Mouse (Mus musculus) MEL (cell line): ENCODE measurements around the gene Wwtr1. TPM values are rescaled to one million over a fixed set of nuclear protein-coding genes. Genes with fewer than 3 reads are reported as not detected.

Source experiments
- DNase-seq: peaks from one replicate; pipeline ENCODE4 v3.0.0; 2011; ENCODE audit warnings: low read depth, low spot score
- H3K27ac ChIP-seq: 2 replicates; pipeline ENCODE4 v1.5.1; 2012; ENCODE audit warnings: low read depth, mild to moderate bottlenecking, control low read depth, low read length, moderate library complexity; ENCODE audit not compliant: control insufficient read depth
- H3K27me3 ChIP-seq, 2 experiments: fragments of 150-350 bp in 1 of 2; sonication (generic) in 1 of 2; 2 replicates each; pipeline ENCODE4 v1.6.1; 2012; ENCODE audit warnings: low read length in 2 of 2, mild to moderate bottlenecking in 2 of 2, improper control_type of control experiment in 1 of 2, moderate library complexity in 1 of 2; ENCODE audit not compliant: insufficient read depth in 2 of 2, control insufficient read depth in 1 of 2
- H3K36me3 ChIP-seq, 2 experiments: 2 replicates each; pipeline ENCODE4 v1.6.1; 2012 to 2014; ENCODE audit warnings: low read length in 2 of 2, improper control_type of control experiment in 1 of 2, inconsistent platforms in 1 of 2, mild to moderate bottlenecking in 1 of 2; ENCODE audit not compliant: insufficient read depth in 2 of 2, control insufficient read depth in 1 of 2
- H3K4me1 ChIP-seq, 2 experiments: fragments of 150-350 bp in 1 of 2; sonication (generic) in 1 of 2; 2 replicates each; pipeline ENCODE4 v1.6.1; 2012; ENCODE audit warnings: low read length in 2 of 2, improper control_type of control experiment in 1 of 2, mild to moderate bottlenecking in 1 of 2; ENCODE audit not compliant: insufficient read depth in 2 of 2, control insufficient read depth in 1 of 2
- H3K4me3 ChIP-seq, 2 experiments: fragments of 150-350 bp in 1 of 2; sonication (generic) in 1 of 2; 2 replicates each; pipeline ENCODE4 v1.5.1; 2012; ENCODE audit warnings: low read depth in 2 of 2, low read length in 2 of 2, mild to moderate bottlenecking in 2 of 2, moderate library complexity in 2 of 2, control low read depth in 1 of 2, improper control_type of control experiment in 1 of 2; ENCODE audit not compliant: control insufficient read depth in 1 of 2, insufficient read depth in 1 of 2
- H3K79me2 ChIP-seq: 2 replicates; pipeline ENCODE4 v1.6.1; 2012; ENCODE audit warnings: mild to moderate bottlenecking, low read length, moderate library complexity; ENCODE audit not compliant: control insufficient read depth, poor library complexity, insufficient read depth
- H3K9ac ChIP-seq: 2 replicates; pipeline ENCODE4 v1.6.1; 2012; ENCODE audit warnings: low read depth, mild to moderate bottlenecking, control low read depth, low read length, moderate library complexity; ENCODE audit not compliant: control insufficient read depth, poor library complexity, severe bottlenecking
- H3K9me3 ChIP-seq: fragments of 150-350 bp; sonication (generic); replicated peaks from 2 replicates; pipeline ENCODE4 v1.6.1; 2012; ENCODE audit warnings: mild to moderate bottlenecking, low read length, improper control_type of control experiment, moderate library complexity; ENCODE audit not compliant: insufficient read depth
- BHLHE40 ChIP-seq: IDR thresholded peaks from 2 replicates; pipeline ENCODE4 v1.6.1; 2012; ENCODE audit warnings: low read depth, mild to moderate bottlenecking, inconsistent platforms, low read length, improper control_type of control experiment, borderline replicate concordance
- CHD1 ChIP-seq: IDR thresholded peaks from 2 replicates; pipeline ENCODE4 v1.6.1; 2012; ENCODE audit warnings: low read depth, mild to moderate bottlenecking, inconsistent platforms, low read length, improper control_type of control experiment
- CHD2 ChIP-seq: IDR thresholded peaks from 2 replicates; pipeline ENCODE4 v1.6.1; 2011; ENCODE audit warnings: low read length, improper control_type of control experiment
- E2F4 ChIP-seq: IDR thresholded peaks from 2 replicates; pipeline ENCODE4 v1.6.1; 2011; ENCODE audit warnings: low read depth, low read length, improper control_type of control experiment, borderline replicate concordance
- ELF1 ChIP-seq: IDR thresholded peaks from 2 replicates; pipeline ENCODE4 v1.6.1; 2014; ENCODE audit warnings: low read depth, mild to moderate bottlenecking, inconsistent platforms, low read length, improper control_type of control experiment, moderate library complexity
- GATA1 ChIP-seq: IDR thresholded peaks from 2 replicates; pipeline ENCODE4 v1.6.1; 2011; ENCODE audit warnings: low read depth, low read length, improper control_type of control experiment
- HCFC1 ChIP-seq: IDR thresholded peaks from 2 replicates; pipeline ENCODE4 v1.6.1; 2012; ENCODE audit warnings: low read depth, mild to moderate bottlenecking, inconsistent platforms, low read length, improper control_type of control experiment, moderate library complexity
- JUND ChIP-seq: IDR thresholded peaks from 2 replicates; pipeline ENCODE4 v1.6.1; 2011; ENCODE audit warnings: low read depth, mild to moderate bottlenecking, improper control_type of control experiment, low read length
- KAT2A ChIP-seq: conservative IDR thresholded peaks from 2 replicates; pipeline ENCODE4 v1.6.1; 2012; ENCODE audit warnings: low read depth, low read length, improper control_type of control experiment, inconsistent platforms
- MAZ ChIP-seq: IDR thresholded peaks from 2 replicates; pipeline ENCODE4 v1.6.1; 2012; ENCODE audit warnings: low read depth, mild to moderate bottlenecking, inconsistent platforms, low read length, improper control_type of control experiment
- MEF2A ChIP-seq: IDR thresholded peaks from 2 replicates; pipeline ENCODE4 v1.6.1; 2014; ENCODE audit warnings: low read depth, mild to moderate bottlenecking, inconsistent platforms, low read length, improper control_type of control experiment; ENCODE audit not compliant: poor library complexity, insufficient replicate concordance, severe bottlenecking; ENCODE audit errors: extremely low read depth
- MYB ChIP-seq: IDR thresholded peaks from 2 replicates; pipeline ENCODE4 v1.6.1; 2011; ENCODE audit warnings: mild to moderate bottlenecking, low read depth, low read length, improper control_type of control experiment
- MYC ChIP-seq: IDR thresholded peaks from 2 replicates; pipeline ENCODE4 v1.6.1; 2011; ENCODE audit warnings: low read depth, mild to moderate bottlenecking, low read length, improper control_type of control experiment, moderate library complexity
- NRF1 ChIP-seq: IDR thresholded peaks from 2 replicates; pipeline ENCODE4 v1.6.1; 2014; ENCODE audit warnings: low read depth, mild to moderate bottlenecking, inconsistent platforms, low read length, improper control_type of control experiment, moderate library complexity; ENCODE audit not compliant: poor library complexity, insufficient read depth, severe bottlenecking
- POLR2A ChIP-seq, 2 experiments: IDR thresholded peaks; 2 replicates each; pipeline ENCODE4 v1.6.1; 2011 to 2012; ENCODE audit warnings: low read length in 2 of 2, mild to moderate bottlenecking in 2 of 2, control low read depth in 1 of 2, improper control_type of control experiment in 1 of 2, low read depth in 1 of 2, moderate library complexity in 1 of 2; ENCODE audit not compliant: control insufficient read depth in 1 of 2, insufficient read depth in 1 of 2, poor library complexity in 1 of 2
- POLR2AphosphoS2 ChIP-seq: IDR thresholded peaks from 2 replicates; pipeline ENCODE4 v1.6.1; 2011; ENCODE audit warnings: low read length, improper control_type of control experiment
- POLR2AphosphoS5 ChIP-seq: IDR thresholded peaks from 2 replicates; pipeline ENCODE4 v1.6.1; 2012; ENCODE audit warnings: low read depth, borderline replicate concordance, mild to moderate bottlenecking, inconsistent platforms, low read length, moderate library complexity, mixed read lengths
- RAD21 ChIP-seq: IDR thresholded peaks from 2 replicates; pipeline ENCODE4 v1.6.1; 2011; ENCODE audit warnings: mild to moderate bottlenecking, low read depth, low read length, improper control_type of control experiment
- TAL1 ChIP-seq: IDR thresholded peaks from 2 replicates; pipeline ENCODE4 v1.6.1; 2012; ENCODE audit warnings: mild to moderate bottlenecking, inconsistent platforms, low read length, moderate library complexity, mixed read lengths
- USF2 ChIP-seq, 2 experiments: IDR thresholded peaks; 2 replicates each; pipeline ENCODE4 v1.6.1; 2011 to 2012; ENCODE audit warnings: improper control_type of control experiment in 2 of 2, low read length in 2 of 2, borderline replicate concordance in 1 of 2, inconsistent platforms in 1 of 2, low read depth in 1 of 2, mild to moderate bottlenecking in 1 of 2; ENCODE audit not compliant: insufficient read depth in 1 of 2
- ZKSCAN1 ChIP-seq: IDR thresholded peaks from 2 replicates; pipeline ENCODE4 v1.6.1; 2012; ENCODE audit warnings: low read depth, mild to moderate bottlenecking, inconsistent platforms, low read length, improper control_type of control experiment, moderate library complexity
- polyA plus RNA-seq, 2 experiments: library from polyadenylated mRNA; stranded (reverse) in 1 of 2; unstranded in 1 of 2; fragments of >175 nt in 1 of 2; fragments of >200 nt in 1 of 2; gene quantifications; 2 replicates each; pipeline versions ENCODE4 v1.2.1 to v1.2.4; 2012; ENCODE audit warnings: low replicate concordance in 2 of 2, low read depth in 1 of 2; ENCODE audit not compliant: insufficient read length in 2 of 2, insufficient read depth in 1 of 2, missing spikeins in 1 of 2
- total RNA-seq: library from RNA; depleted of rRNA; stranded (reverse); fragments of 300-350 nt; gene quantifications from 2 replicates; pipeline ENCODE4 v1.2.3, GENCODE M21; 2012

The Wwtr1 gene
- total and polyA plus RNA-seq, 3 experiments: not detected

DNA sequence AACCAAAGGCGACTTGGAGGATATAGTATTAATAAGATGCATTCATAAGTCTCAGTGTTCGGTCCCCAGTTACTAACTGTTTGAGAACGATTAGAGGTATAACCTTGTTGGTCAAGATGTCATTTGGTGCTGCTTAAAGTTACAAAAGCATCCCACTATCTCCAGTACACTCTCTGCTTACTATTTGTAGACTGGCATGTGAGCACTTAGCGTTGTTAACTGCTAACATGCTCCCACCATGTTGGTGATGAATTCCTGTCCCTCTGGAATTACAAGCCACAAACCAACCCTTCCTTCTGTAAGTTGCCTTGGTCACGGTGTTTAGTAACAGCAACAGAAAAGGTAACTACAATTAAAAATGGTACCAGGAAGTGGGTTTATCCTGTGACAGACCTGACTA is 52.6 kb downstream of the Wwtr1 start:
- no peak for TF ChIP-seq ELF1
- TF ChIP-seq JUND: no peak
- TF ChIP-seq MEF2A: no peak
- no peak for TF ChIP-seq POLR2A (IDR thresholded peaks at IDR 0.05; ENCODE audit: control insufficient read depth in 1 of 2, insufficient read depth in 1 of 2, low read depth in 1 of 2, low read length in 2 of 2, poor library complexity in 1 of 2)
- TF ChIP-seq NRF1: no peak
- no peak for TF ChIP-seq USF2 (IDR thresholded peaks at IDR 0.05; ENCODE audit: borderline replicate concordance in 1 of 2, insufficient read depth in 1 of 2, low read depth in 1 of 2, low read length in 2 of 2)
- TF ChIP-seq HCFC1: no peak
- TF ChIP-seq KAT2A: no peak
- no peak for TF ChIP-seq MAZ
- no peak for TF ChIP-seq MYB
- TF ChIP-seq MYC: no peak
- no peak for TF ChIP-seq CHD1
- TF ChIP-seq GATA1: no peak
- TF ChIP-seq CHD2: no peak

GRCm38 (mm10) chr3:57521876-57522275 is 53.8 kb downstream of the Wwtr1 start:
- Histone ChIP-seq H3K4me3 (no peak overlapping the region), H3K79me2 (no peaks in the 10 kb centered on the region), H3K9ac (no peak overlapping the region), H3K27me3 (no peaks in the 10 kb centered on the region; a peak in 1 of 4 replicates), H3K9me3 (no peaks in the 10 kb centered on the region), H3K4me1 (no peaks in the 10 kb centered on the region), H3K27ac (no peak overlapping the region), H3K36me3 (no peaks in the 10 kb centered on the region)
- DNase-seq: no peak
- TF ChIP-seq RAD21 (no peak), ZKSCAN1 (no peak), POLR2AphosphoS2 (no peak), HCFC1 (no peak), MYB (no peak), CHD2 (no peak), BHLHE40 (no peak), TAL1 (no peak), E2F4 (no peak), GATA1 (no peak), POLR2AphosphoS5 (no peak), MAZ (no peak), MEF2A (no peak), NRF1 (no peak)
- TF ChIP-seq, all 39 proteins: peak for 0

More for the DNA sequence above, 52.6 kb downstream of the Wwtr1 start:
- H3K9me3 ChIP-seq: no peaks in the 10 kb centered on the region
- no peak overlapping the region for H3K27ac ChIP-seq
- H3K9ac ChIP-seq: no peak overlapping the region
- H3K27me3 ChIP-seq: no peaks in the 10 kb centered on the region; a peak in 1 of 4 replicates
- no peaks in the 10 kb centered on the region for H3K36me3 ChIP-seq
- no peaks in the 10 kb centered on the region for H3K79me2 ChIP-seq
- H3K4me1 ChIP-seq: no peaks in the 10 kb centered on the region
- no peak for DNase-seq
- no peak overlapping the region for H3K4me3 ChIP-seq
